Mouse (Mus musculus) E14TG2a.4 (cell line): ENCODE data around the gene Ctnnb1.

ENCODE experiments used
- H3K27me3 ChIP-seq: 2 replicates; pipeline ENCODE4 v1.6.1; 2014; ENCODE audit warnings: low read length, control low read depth; ENCODE audit not compliant: insufficient read depth
- H3K36me3 ChIP-seq: 2 replicates; pipeline ENCODE4 v1.6.1; 2014; ENCODE audit warnings: low read length, control low read depth; ENCODE audit not compliant: insufficient read depth
- H3K4me1 ChIP-seq: replicated peaks from 2 replicates; pipeline ENCODE4 v1.6.1; 2014; ENCODE audit warnings: low read depth, low read length, control low read depth
- H3K4me3 ChIP-seq: replicated peaks from 2 replicates; pipeline ENCODE4 v1.5.1; 2014; ENCODE audit warnings: mild to moderate bottlenecking, low read length
- H3K9me3 ChIP-seq: 2 replicates; pipeline ENCODE4 v1.6.1; 2014; ENCODE audit warnings: low read length, control low read depth
- CTCF ChIP-seq: conservative IDR thresholded peaks from 2 replicates; pipeline ENCODE4 v1.5.1; 2014; ENCODE audit warnings: low read length
- NANOG ChIP-seq: IDR thresholded peaks from 2 replicates; pipeline ENCODE4 v1.6.1; 2014; ENCODE audit warnings: borderline replicate concordance, low read length, mixed read lengths
- POU5F1 ChIP-seq: IDR thresholded peaks from 2 replicates; pipeline ENCODE4 v1.6.1; 2014; ENCODE audit warnings: low read length, borderline replicate concordance

Ctnnb1 gene

DNA sequence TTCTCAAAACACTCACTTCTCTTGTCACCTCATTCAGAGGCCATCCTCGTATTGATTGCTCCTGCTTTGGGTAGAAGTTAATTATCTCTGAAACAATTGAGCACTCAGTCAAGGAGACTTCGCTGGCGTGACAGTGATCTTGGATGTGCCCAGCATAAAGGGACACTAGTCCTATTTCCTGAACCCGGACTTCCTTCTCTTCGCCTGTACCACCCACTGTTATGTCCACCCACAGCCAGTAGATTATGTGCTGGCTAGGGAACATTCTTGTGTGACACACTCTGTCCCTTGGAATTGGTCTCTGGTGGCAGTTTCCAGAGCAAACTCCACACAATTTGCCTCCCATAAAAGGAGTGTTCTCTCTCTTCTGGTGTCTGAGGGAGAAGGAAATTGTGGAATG, 32.5 kb upstream of the Ctnnb1 start:
- peaks cover 31% of the 10 kb centered on the region for H3K27me3 ChIP-seq
- peaks cover 16% of the 10 kb centered on the region for H3K4me1 ChIP-seq
- no peaks in the 10 kb centered on the region for H3K9me3 ChIP-seq
- H3K36me3 ChIP-seq = no peaks in the 10 kb centered on the region
- H3K4me3 ChIP-seq = no peak overlapping the region
- TF ChIP-seq POU5F1 (no peak), NANOG (no peak), CTCF (no peak)

DNA sequence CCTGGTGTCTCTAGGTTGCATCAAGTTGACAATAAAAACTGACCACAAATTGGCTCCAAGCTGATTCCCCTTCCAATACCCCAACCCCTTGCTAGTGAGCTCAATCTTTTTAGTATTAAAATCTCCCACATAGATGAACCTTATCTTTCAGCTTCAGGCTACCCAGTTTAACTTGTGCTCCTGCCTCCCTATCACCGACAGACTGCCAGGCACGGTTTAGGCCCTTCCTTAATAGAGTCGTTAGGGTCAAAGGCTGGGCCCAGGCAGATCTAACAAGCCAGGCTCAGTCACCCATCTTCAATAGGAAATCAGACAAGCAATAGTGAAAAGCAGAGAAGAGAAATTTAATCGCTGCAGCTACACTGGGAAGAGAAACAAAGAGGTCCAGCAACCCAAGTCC, 31.7 kb upstream of the Ctnnb1 start:
- H3K4me1 ChIP-seq = peaks cover 19% of the 10 kb centered on the region
- H3K4me3 ChIP-seq = no peak overlapping the region
- H3K27me3 ChIP-seq = peaks cover 31% of the 10 kb centered on the region
- TF ChIP-seq CTCF (no peak), NANOG (no peak), POU5F1 (no peak)
- no peaks in the 10 kb centered on the region for H3K36me3 ChIP-seq
- no peaks in the 10 kb centered on the region for H3K9me3 ChIP-seq

DNA sequence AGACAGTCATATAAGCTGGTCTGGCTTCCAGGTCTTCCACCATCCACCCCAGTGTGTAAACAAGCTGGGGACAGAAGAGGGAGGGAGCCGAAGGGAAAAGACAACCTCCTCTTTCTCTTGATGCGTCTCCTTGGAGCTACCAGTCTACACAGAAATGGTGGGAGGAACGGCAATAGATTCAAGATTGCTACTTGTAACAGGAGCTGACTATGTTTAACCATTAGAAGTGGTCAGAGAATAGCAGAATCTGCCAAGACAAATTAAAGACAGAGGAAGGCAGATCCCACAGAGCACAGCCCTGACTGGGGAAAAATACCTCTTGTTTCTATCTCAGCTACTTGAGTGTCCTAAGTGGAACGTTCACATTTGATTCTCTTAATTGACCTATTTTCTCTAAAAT, 29.2 kb upstream of the Ctnnb1 start:
- no peaks in the 10 kb centered on the region for H3K36me3 ChIP-seq

DNA sequence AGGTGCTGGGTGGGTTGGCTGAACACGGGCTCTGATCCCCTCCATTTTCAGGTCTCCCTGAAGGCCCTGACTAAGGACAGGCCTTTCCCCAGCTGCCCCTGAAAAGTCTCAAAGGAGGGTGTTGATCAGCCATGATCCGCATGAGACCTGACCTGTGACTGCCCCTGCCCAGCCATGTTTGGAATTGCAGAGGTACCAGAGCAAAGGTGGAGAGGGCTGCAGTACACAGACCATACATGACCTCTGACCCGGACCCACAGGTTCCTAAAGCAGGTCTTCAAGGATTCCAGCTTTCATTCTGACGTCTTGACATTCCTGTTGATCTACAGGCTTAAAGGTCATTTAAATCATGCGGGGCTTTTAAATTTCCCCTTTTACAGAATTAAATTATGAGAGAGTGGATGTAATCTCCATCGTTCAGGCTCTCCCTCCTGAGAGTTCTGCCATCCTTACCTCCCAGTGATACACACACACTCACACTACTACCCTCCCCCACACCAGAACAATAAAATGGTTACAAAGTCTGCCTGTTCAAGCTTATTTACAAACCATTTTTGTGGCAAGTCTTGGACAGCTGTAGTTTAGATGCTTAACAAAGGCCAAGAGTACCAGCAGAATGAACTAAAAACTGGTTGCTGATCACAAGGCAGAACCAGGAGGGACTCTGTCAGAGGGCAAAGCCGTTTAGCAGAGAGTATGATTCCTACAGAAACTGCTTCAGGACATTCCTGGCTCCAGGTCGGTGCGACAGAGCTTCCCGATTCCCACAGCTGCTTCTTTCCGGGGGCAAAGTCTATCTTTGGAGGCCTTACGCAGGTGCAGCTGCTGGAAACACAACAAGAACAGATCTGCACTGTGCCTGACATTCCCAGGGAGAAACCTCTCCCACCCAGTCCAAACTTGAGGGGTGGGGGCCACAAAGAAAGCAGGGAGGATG, 28.4 kb upstream of the Ctnnb1 start:
- TF ChIP-seq POU5F1 (no peak), NANOG (no peak), CTCF (no peak)
- Histone ChIP-seq H3K9me3 (no peaks in the 10 kb centered on the region), H3K27me3 (peaks cover 37% of the 10 kb centered on the region), H3K4me3 (no peak overlapping the region), H3K4me1 (peaks cover 12% of the 10 kb centered on the region), H3K36me3 (no peaks in the 10 kb centered on the region)

More for the DNA sequence above, 29.2 kb upstream of the Ctnnb1 start:
- no peaks in the 10 kb centered on the region for H3K9me3 ChIP-seq
- TF ChIP-seq POU5F1 (no peak), NANOG (no peak), CTCF (no peak)
- H3K27me3 ChIP-seq = peaks cover 31% of the 10 kb centered on the region
- no peak overlapping the region for H3K4me3 ChIP-seq
- peaks cover 12% of the 10 kb centered on the region for H3K4me1 ChIP-seq

DNA sequence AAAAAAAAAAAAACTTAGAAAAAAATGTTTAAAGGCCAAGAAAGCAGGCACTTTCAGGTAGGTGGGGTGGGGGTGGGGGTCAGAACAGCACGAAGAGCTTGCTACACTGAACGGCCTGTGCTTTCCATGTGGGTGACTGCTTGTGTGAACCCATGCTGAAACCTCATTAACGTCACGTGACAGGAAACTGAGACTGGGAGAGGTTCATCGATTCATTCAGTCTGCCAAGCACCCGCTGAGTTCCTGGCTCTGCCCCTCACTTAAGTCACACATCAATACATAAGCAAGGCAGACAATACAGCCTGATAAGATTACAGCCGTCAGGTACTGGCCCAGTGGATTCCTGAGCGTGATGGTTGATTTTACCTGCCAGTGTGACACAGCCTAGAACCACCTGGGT, 26.5 kb upstream of the Ctnnb1 start:
- no peaks in the 10 kb centered on the region for H3K36me3 ChIP-seq
- H3K4me3 ChIP-seq = no peak overlapping the region
- peaks cover 12% of the 10 kb centered on the region for H3K4me1 ChIP-seq
- no peaks in the 10 kb centered on the region for H3K9me3 ChIP-seq
- TF ChIP-seq NANOG (no peak), CTCF (no peak), POU5F1 (no peak)
- H3K27me3 ChIP-seq = peaks cover 29% of the 10 kb centered on the region

DNA sequence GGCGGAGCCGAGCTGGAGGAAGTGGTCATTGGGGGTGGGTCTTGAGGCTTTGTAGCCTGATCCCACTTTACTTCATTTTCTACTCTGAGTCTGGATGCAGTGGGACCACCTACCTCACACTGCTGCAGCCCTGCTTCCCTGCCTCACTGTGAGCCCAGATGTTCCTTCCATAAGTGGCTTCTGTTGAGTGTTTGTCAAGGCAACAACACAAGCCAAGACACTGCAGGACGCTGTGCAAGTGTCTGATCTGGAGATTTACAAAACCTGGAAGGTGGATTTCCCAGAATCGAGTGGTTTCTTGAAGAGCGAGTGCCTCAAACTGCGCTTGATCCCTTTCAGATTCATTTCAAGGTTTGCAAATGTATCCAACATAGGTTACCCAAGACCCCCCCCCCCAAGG, 20.6 kb upstream of the Ctnnb1 start:
- H3K36me3 ChIP-seq = no peaks in the 10 kb centered on the region
- TF ChIP-seq POU5F1 (no peak), NANOG (no peak), CTCF (no peak)
- H3K27me3 ChIP-seq = peaks cover 8% of the 10 kb centered on the region; the same call in 1 of the 2 replicates

DNA sequence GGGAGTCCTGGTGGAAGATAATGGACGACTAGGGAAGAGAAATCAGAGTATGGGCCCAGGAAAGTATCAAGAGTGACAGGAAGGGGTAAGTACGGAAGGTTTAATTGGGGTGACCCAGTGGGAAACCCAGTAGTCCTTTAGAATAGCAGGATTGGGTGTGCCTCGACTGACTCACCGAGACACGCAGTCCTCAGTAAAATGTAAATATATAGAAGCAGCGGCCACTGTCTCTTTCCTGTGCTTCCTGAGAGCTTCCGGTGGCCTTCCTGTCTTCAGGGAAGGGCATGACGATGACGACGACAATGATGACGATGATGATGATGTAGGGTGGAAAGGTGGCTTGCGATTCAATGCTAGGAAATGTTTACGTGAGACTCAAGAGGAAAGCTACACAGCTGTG, 15.9 kb upstream of the Ctnnb1 start:
- peaks cover 8% of the 10 kb centered on the region for H3K9me3 ChIP-seq
- H3K27me3 ChIP-seq = no peaks in the 10 kb centered on the region
- TF ChIP-seq POU5F1 = no peak
- no peak for TF ChIP-seq CTCF
- TF ChIP-seq NANOG = no peak
- no peaks in the 10 kb centered on the region for H3K36me3 ChIP-seq
- H3K4me3 ChIP-seq = no peak overlapping the region
- H3K4me1 ChIP-seq = peaks cover 61% of the 10 kb centered on the region

More for the DNA sequence above, 20.6 kb upstream of the Ctnnb1 start:
- Histone ChIP-seq H3K9me3 (peaks cover 11% of the 10 kb centered on the region), H3K4me1 (peaks cover 21% of the 10 kb centered on the region), H3K4me3 (no peak overlapping the region)

DNA sequence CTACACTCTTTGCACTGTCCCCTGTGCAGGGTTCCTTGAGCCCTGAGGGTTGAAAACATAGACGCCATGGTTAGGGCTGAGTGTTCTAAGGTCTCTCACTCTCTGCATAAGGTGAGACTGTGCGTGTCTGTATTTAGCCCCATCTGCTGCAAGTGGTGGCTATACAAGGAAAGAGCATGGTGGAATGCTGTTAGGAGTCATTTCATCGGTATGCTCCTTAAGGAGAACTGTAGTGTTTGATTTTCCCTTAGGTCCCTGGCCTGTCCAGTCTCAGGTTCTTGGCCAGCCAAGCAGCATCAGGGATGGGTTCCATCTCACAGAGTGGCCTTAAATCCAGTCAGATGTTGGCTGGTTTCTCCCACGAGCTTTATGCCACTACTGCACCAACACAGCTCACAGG, 14.6 kb upstream of the Ctnnb1 start:
- no peaks in the 10 kb centered on the region for H3K9me3 ChIP-seq
- H3K4me1 ChIP-seq = peaks cover 73% of the 10 kb centered on the region
- H3K36me3 ChIP-seq = no peaks in the 10 kb centered on the region
- H3K27me3 ChIP-seq = no peaks in the 10 kb centered on the region
- TF ChIP-seq NANOG = no peak
- TF ChIP-seq CTCF = no peak
- no peak for TF ChIP-seq POU5F1
- peak overlapping the region; percentile 61 for H3K4me3 ChIP-seq
